Mouse (Mus musculus) heart, adult 2 months (tissue): Measurements from ENCODE around the gene Akna.

Experiments
- CTCF ChIP-seq: fragments of 200-600 bp; IDR thresholded peaks from 2 replicates; pipeline ENCODE4 v1.8.1; 2022; ENCODE audit warnings: antibody characterized with exemption, mild to moderate bottlenecking, moderate library complexity
- EP300 ChIP-seq: fragments of 200-500 bp; IDR thresholded peaks from 2 replicates; pipeline ENCODE4 v1.6.1; 2011; ENCODE audit warnings: low read depth, low read length, control low read depth; ENCODE audit not compliant: insufficient read depth
- POLR2A ChIP-seq: fragments of 200-500 bp; IDR thresholded peaks from 2 replicates; pipeline ENCODE4 v1.6.1; 2011; ENCODE audit warnings: mild to moderate bottlenecking, low read depth, low read length, control low read depth; ENCODE audit not compliant: insufficient read depth

- no peak for TF ChIP-seq CTCF
- TF ChIP-seq POLR2A = peak; percentile 57
- TF ChIP-seq EP300 = no peak
Measured at GRCm38 (mm10) chr4:63409908-63410582, 6.9 kb upstream of the Akna start.
